Mouse (Mus musculus): ENCODE data around the gene Olfr1260. TPM values are rescaled to one million over a fixed set of nuclear protein-coding genes. Genes with fewer than 3 reads are reported as not detected.

Gene Olfr1260
- not detected in 2 replicates for polyA plus RNA-seq (2015; fragmentation: Nextera tagmentation; extraction: Ambion mirVana)

GRCm38 (mm10) chr2:89974184-89974583 is at the start of gene Olfr1260:
Gene Olfr1260 (plus strand): TSS chr2:89974340.
- H3K9ac ChIP-seq: no peak within 1 kb of the TSS
- no peak for ATAC-seq (ENCODE audit: low FRiP score, low read depth)
- H3K4me1 ChIP-seq: no peaks in the 10 kb centered on the region
- WGBS: 39% methylated on average over 2 of the region's 2 CpGs
- H3K27ac ChIP-seq: no peak within 1 kb of the TSS
- H3K36me3 ChIP-seq: no peaks in the 10 kb centered on the region
- H3K4me3 ChIP-seq: no peak within 1 kb of the TSS
- H3K27me3 ChIP-seq: no peaks in the 10 kb centered on the region
- no peak within 1 kb of the TSS for H3K4me2 ChIP-seq (replicated peaks)
- no peaks in the 10 kb centered on the region for H3K9me3 ChIP-seq

- Histone ChIP-seq H3K9me3 (no peaks in the 10 kb centered on the region), H3K4me1 (no peaks in the 10 kb centered on the region), H3K27me3 (no peaks in the 10 kb centered on the region), H3K9ac (no peak within 1 kb of the TSS), H3K27ac (no peak within 1 kb of the TSS), H3K4me3 (no peak within 1 kb of the TSS), H3K4me2 (replicated peaks) (no peak within 1 kb of the TSS), H3K36me3 (no peaks in the 10 kb centered on the region)
- no peak for ATAC-seq (ENCODE audit: low FRiP score, low read depth)
These were observed 47.1 kb upstream of the Olfr1260 start, which contains the start of gene Olfr1258 for GRCm38 (mm10) chr2:89927009-89927408. Gene Olfr1258 (plus strand): TSS chr2:89927309.

- WGBS: 84% methylated on average over 5 of the region's 5 CpGs
- no peaks in the 10 kb centered on the region for H3K27me3 ChIP-seq
- no peaks in the 10 kb centered on the region for H3K4me1 ChIP-seq
- H3K4me2 ChIP-seq (replicated peaks): no peak within 1 kb of the TSS
- H3K27ac ChIP-seq: no peak within 1 kb of the TSS
- no peaks in the 10 kb centered on the region for H3K9me3 ChIP-seq
- ATAC-seq (ENCODE audit: low FRiP score, low read depth): no peak
- no peak within 1 kb of the TSS for H3K9ac ChIP-seq
- no peak within 1 kb of the TSS for H3K4me3 ChIP-seq
- H3K36me3 ChIP-seq: no peaks in the 10 kb centered on the region
These were observed 25.6 kb upstream of the Olfr1260 start, which contains the start of gene Olfr1259 for GRCm38 (mm10) chr2:89948564-89948963. Gene Olfr1259 (minus strand): TSS chr2:89948664.

GRCm38 (mm10) chr2:89977709-89978108 is 3.6 kb downstream of the Olfr1260 start:
- Histone ChIP-seq H3K4me1 (no peaks in the 10 kb centered on the region), H3K9ac (no peak overlapping the region), H3K27me3 (no peaks in the 10 kb centered on the region), H3K36me3 (no peaks in the 10 kb centered on the region), H3K9me3 (no peaks in the 10 kb centered on the region), H3K4me3 (no peak overlapping the region), H3K4me2 (replicated peaks) (no peak overlapping the region), H3K27ac (no peak overlapping the region)
- WGBS: 83% methylated on average over 2 of the region's 2 CpGs
- no peak for ATAC-seq (ENCODE audit: low FRiP score, low read depth)

- Histone ChIP-seq H3K4me1 (no peaks in the 10 kb centered on the region), H3K4me2 (replicated peaks) (no peak within 1 kb of the TSS), H3K9me3 (no peaks in the 10 kb centered on the region), H3K27me3 (no peaks in the 10 kb centered on the region), H3K9ac (no peak within 1 kb of the TSS), H3K36me3 (no peaks in the 10 kb centered on the region), H3K4me3 (no peak within 1 kb of the TSS), H3K27ac (no peak within 1 kb of the TSS)
- ATAC-seq (ENCODE audit: low FRiP score, low read depth): no peak
These were observed 16.8 kb downstream of the Olfr1260 start, which contains the start of gene Olfr1261 for GRCm38 (mm10) chr2:89990921-89991320. Gene Olfr1261 (plus strand): TSS chr2:89991221.

- ATAC-seq (ENCODE audit: low FRiP score, low read depth): no peak
- Histone ChIP-seq H3K9me3 (no peaks in the 10 kb centered on the region), H3K4me2 (replicated peaks) (no peak within 1 kb of the TSS), H3K27me3 (no peaks in the 10 kb centered on the region), H3K36me3 (no peaks in the 10 kb centered on the region), H3K4me3 (no peak within 1 kb of the TSS), H3K4me1 (no peaks in the 10 kb centered on the region), H3K9ac (no peak within 1 kb of the TSS), H3K27ac (no peak within 1 kb of the TSS)
These were observed 25.7 kb downstream of the Olfr1260 start, which contains the start of gene Olfr1262 for GRCm38 (mm10) chr2:89999845-90000244. Gene Olfr1262 (plus strand): TSS chr2:90000145.

GRCm38 (mm10) chr2:90011831-90012230 is 37.7 kb downstream of the Olfr1260 start, which contains the start of gene Olfr1263:
Gene Olfr1263 (plus strand): TSS chr2:90012131.
- H3K27me3 ChIP-seq: no peaks in the 10 kb centered on the region
- H3K27ac ChIP-seq: no peak within 1 kb of the TSS
- H3K36me3 ChIP-seq: no peaks in the 10 kb centered on the region
- H3K4me2 ChIP-seq (replicated peaks): no peak within 1 kb of the TSS
- H3K4me1 ChIP-seq: no peaks in the 10 kb centered on the region
- no peaks in the 10 kb centered on the region for H3K9me3 ChIP-seq
- no peak for ATAC-seq (ENCODE audit: low FRiP score, low read depth)
- no peak within 1 kb of the TSS for H3K9ac ChIP-seq
- 79% methylated on average over 2 of the region's 2 CpGs for WGBS
- no peak within 1 kb of the TSS for H3K4me3 ChIP-seq

- no peaks in the 10 kb centered on the region for H3K36me3 ChIP-seq
- H3K9ac ChIP-seq: no peak within 1 kb of the TSS
- H3K27ac ChIP-seq: no peak within 1 kb of the TSS
These were observed 51.3 kb downstream of the Olfr1260 start, which contains the start of gene Olfr1264 for GRCm38 (mm10) chr2:90025477-90025876. Gene Olfr1264 (minus strand): TSS chr2:90025577.

More at GRCm38 (mm10) chr2:90025477-90025876, 51.3 kb downstream of the Olfr1260 start, which contains the start of gene Olfr1264:
- Histone ChIP-seq H3K9me3 (no peaks in the 10 kb centered on the region), H3K4me3 (no peak within 1 kb of the TSS), H3K4me1 (no peaks in the 10 kb centered on the region), H3K4me2 (replicated peaks) (no peak within 1 kb of the TSS), H3K27me3 (no peaks in the 10 kb centered on the region)
- 18% methylated on average over 2 of the region's 2 CpGs for WGBS
- ATAC-seq (ENCODE audit: low FRiP score, low read depth): no peak

Other genes starting within 250 kb of the Olfr1260 start
- gene Olfr1252, start 249.3 kb upstream of the Olfr1260 start, polyA plus RNA-seq (2015; fragmentation: Nextera tagmentation; extraction: Ambion mirVana): not detected in 2 replicates
- not detected in 2 replicates for gene Olfr1253, start 217.2 kb upstream of the Olfr1260 start, polyA plus RNA-seq (2015; fragmentation: Nextera tagmentation; extraction: Ambion mirVana)
- not detected in 2 replicates for gene Olfr1254, start 180.7 kb upstream of the Olfr1260 start, polyA plus RNA-seq (2015; fragmentation: Nextera tagmentation; extraction: Ambion mirVana)
- not detected in 2 replicates for gene Olfr1255, start 162.3 kb upstream of the Olfr1260 start, polyA plus RNA-seq (2015; fragmentation: Nextera tagmentation; extraction: Ambion mirVana)
- gene Olfr1256, start 132.8 kb upstream of the Olfr1260 start, polyA plus RNA-seq (2015; fragmentation: Nextera tagmentation; extraction: Ambion mirVana): not detected in 2 replicates
- not detected in 2 replicates for gene Olfr48, start 126.1 kb upstream of the Olfr1260 start, polyA plus RNA-seq (2015; fragmentation: Nextera tagmentation; extraction: Ambion mirVana)
- gene Olfr1257, start 95.9 kb upstream of the Olfr1260 start, polyA plus RNA-seq (2015; fragmentation: Nextera tagmentation; extraction: Ambion mirVana): not detected in 2 replicates
- gene Olfr1258, start 47.0 kb upstream of the Olfr1260 start, polyA plus RNA-seq (2015; fragmentation: Nextera tagmentation; extraction: Ambion mirVana): not detected in 2 replicates
- not detected in 2 replicates for gene Olfr1259, start 25.7 kb upstream of the Olfr1260 start, polyA plus RNA-seq (2015; fragmentation: Nextera tagmentation; extraction: Ambion mirVana)
- gene Olfr1261, start 16.9 kb downstream of the Olfr1260 start, polyA plus RNA-seq (2015; fragmentation: Nextera tagmentation; extraction: Ambion mirVana): not detected in 2 replicates
- not detected in 2 replicates for gene Olfr1262, start 25.8 kb downstream of the Olfr1260 start, polyA plus RNA-seq (2015; fragmentation: Nextera tagmentation; extraction: Ambion mirVana)
- not detected in 2 replicates for gene Olfr1263, start 37.8 kb downstream of the Olfr1260 start, polyA plus RNA-seq (2015; fragmentation: Nextera tagmentation; extraction: Ambion mirVana)
- not detected in 2 replicates for gene Olfr1264, start 51.2 kb downstream of the Olfr1260 start, polyA plus RNA-seq (2015; fragmentation: Nextera tagmentation; extraction: Ambion mirVana)
- not detected in 2 replicates for gene Olfr1265, start 61.0 kb downstream of the Olfr1260 start, polyA plus RNA-seq (2015; fragmentation: Nextera tagmentation; extraction: Ambion mirVana)
- not detected in 2 replicates for gene Olfr140, start 89.3 kb downstream of the Olfr1260 start, polyA plus RNA-seq (2015; fragmentation: Nextera tagmentation; extraction: Ambion mirVana)
- not detected in 2 replicates for gene Olfr1269, start 147.1 kb downstream of the Olfr1260 start, polyA plus RNA-seq (2015; fragmentation: Nextera tagmentation; extraction: Ambion mirVana)
- gene Olfr32, start 168.0 kb downstream of the Olfr1260 start, polyA plus RNA-seq (2015; fragmentation: Nextera tagmentation; extraction: Ambion mirVana): not detected in 2 replicates
- not detected in 2 replicates for gene Olfr1270, start 178.8 kb downstream of the Olfr1260 start, polyA plus RNA-seq (2015; fragmentation: Nextera tagmentation; extraction: Ambion mirVana)

Data from limb, embryonic 13.5 days (tissue).